Mouse (Mus musculus) hindbrain, embryonic 10.5 days (tissue): ENCODE data around the gene Coch. TPM values are rescaled to one million over a fixed set of nuclear protein-coding genes. Genes with fewer than 3 reads are reported as not detected.
"Not testable (repeated sequence)": the region's sequence is repeated elsewhere in the genome, so short reads cannot be mapped to it uniquely, and the experiment has no call there.

Experiments used
- DNase-seq: peaks from one replicate; pipeline ENCODE4 v3.0.0-alpha.2; 2017; ENCODE audit warnings: low spot score
- H3K27ac ChIP-seq: fragments of 300-500 bp; sonication (generic); 2 replicates; pipeline ENCODE4 v1.5.1; 2016; ENCODE audit warnings: mild to moderate bottlenecking, moderate library complexity
- H3K27me3 ChIP-seq: fragments of 300-500 bp; sonication (generic); 2 replicates; pipeline ENCODE4 v1.6.1; 2016; ENCODE audit warnings: mild to moderate bottlenecking; ENCODE audit not compliant: poor library complexity, insufficient read depth, severe bottlenecking
- H3K36me3 ChIP-seq: fragments of 300-500 bp; sonication (generic); 2 replicates; pipeline ENCODE4 v1.6.1; 2016; ENCODE audit warnings: mild to moderate bottlenecking, moderate library complexity
- H3K4me1 ChIP-seq: fragments of 300-500 bp; sonication (generic); replicated peaks from 2 replicates; pipeline ENCODE4 v1.6.1; 2016; ENCODE audit warnings: mild to moderate bottlenecking
- H3K4me3 ChIP-seq: fragments of 300-500 bp; sonication (generic); 2 replicates; pipeline ENCODE4 v1.5.1; 2016; ENCODE audit warnings: mild to moderate bottlenecking, moderate library complexity
- H3K9me3 ChIP-seq: fragments of 300-500 bp; sonication (generic); 2 replicates; pipeline ENCODE4 v1.6.1; 2016; ENCODE audit warnings: mild to moderate bottlenecking, moderate library complexity
- WGBS: fragments of 180-500 bp; shearing (Covaris S2); methylation state at CpG from one replicate; pipeline ENCODE4 v1.1.7; 2016; 5-methylcytosine and 5-hydroxymethylcytosine counted together
- polyA plus RNA-seq: library from polyadenylated mRNA; unstranded; fragments of >200 nt; fragmentation: Nextera tagmentation; extraction: Ambion mirVana; gene quantifications from 2 replicates; pipeline ENCODE4 v1.2.1, GENCODE M21; 2016

Coch gene
- polyA plus RNA-seq, 1 experiment from 2014 or later = 5.2 TPM

- no peak overlapping the region for H3K4me3 ChIP-seq
Observed at GRCm38 (mm10) chr12:51603306-51603705, 10.2 kb downstream of the Coch start.

GRCm38 (mm10) chr12:51606138-51606537, 13.0 kb downstream of the Coch start:
- DNase-seq = no peak
- Histone ChIP-seq H3K27ac (no peak overlapping the region), H3K27me3 (no peaks in the 10 kb centered on the region), H3K9me3 (no peaks in the 10 kb centered on the region), H3K4me3 (no peak overlapping the region), H3K4me1 (no peaks in the 10 kb centered on the region), H3K36me3 (peaks cover 76% of the 10 kb centered on the region)
- WGBS = 87% methylated on average over 4 of the region's 4 CpGs

More at GRCm38 (mm10) chr12:51603306-51603705, 10.2 kb downstream of the Coch start:
- WGBS = 96% methylated on average over 10 of the region's 10 CpGs
- H3K27ac ChIP-seq = no peak overlapping the region
- DNase-seq = no peak
- H3K36me3 ChIP-seq = peaks cover 48% of the 10 kb centered on the region
- no peaks in the 10 kb centered on the region for H3K9me3 ChIP-seq
- H3K27me3 ChIP-seq = no peaks in the 10 kb centered on the region
- no peaks in the 10 kb centered on the region for H3K4me1 ChIP-seq

- Histone ChIP-seq H3K27me3 (no peaks in the 10 kb centered on the region), H3K36me3 (peaks cover 92% of the 10 kb centered on the region), H3K27ac (no peak overlapping the region), H3K4me3 (no peak overlapping the region), H3K4me1 (no peaks in the 10 kb centered on the region), H3K9me3 (no peaks in the 10 kb centered on the region)
- DNase-seq = no peak
- WGBS = 90% methylated on average over 5 of the region's 5 CpGs
Observed at GRCm38 (mm10) chr12:51612361-51612760, 19.2 kb downstream of the Coch start.

- Histone ChIP-seq H3K4me1 (no peaks in the 10 kb centered on the region), H3K36me3 (peaks cover 73% of the 10 kb centered on the region), H3K27me3 (no peaks in the 10 kb centered on the region), H3K9me3 (no peaks in the 10 kb centered on the region), H3K27ac (no peak overlapping the region), H3K4me3 (no peak overlapping the region)
- no peak for DNase-seq
Observed at GRCm38 (mm10) chr12:51620572-51620971, 27.4 kb downstream of the Coch start.

GRCm38 (mm10) chr12:51621161-51621560, 28.0 kb downstream of the Coch start:
- Histone ChIP-seq H3K27me3 (no peaks in the 10 kb centered on the region), H3K27ac (no peak overlapping the region), H3K4me3 (no peak overlapping the region), H3K9me3 (no peaks in the 10 kb centered on the region), H3K4me1 (no peaks in the 10 kb centered on the region), H3K36me3 (peaks cover 73% of the 10 kb centered on the region)
- WGBS = 96% methylated on average over 5 of the region's 5 CpGs
- no peak for DNase-seq

- Histone ChIP-seq H3K4me1 (no peaks in the 10 kb centered on the region), H3K36me3 (peaks cover 72% of the 10 kb centered on the region), H3K9me3 (no peaks in the 10 kb centered on the region), H3K4me3 (no peak overlapping the region), H3K27me3 (no peaks in the 10 kb centered on the region), H3K27ac (no peak overlapping the region)
- no peak for DNase-seq
- 84% methylated on average over 5 of the region's 5 CpGs for WGBS
Observed at GRCm38 (mm10) chr12:51622670-51623365, 29.7 kb downstream of the Coch start.

GRCm38 (mm10) chr12:51623366-51623694, 30.2 kb downstream of the Coch start:
- DNase-seq = no peak
- Histone ChIP-seq H3K4me3 (no peak overlapping the region), H3K27me3 (no peaks in the 10 kb centered on the region), H3K36me3 (peaks cover 67% of the 10 kb centered on the region), H3K27ac (no peak overlapping the region), H3K9me3 (no peaks in the 10 kb centered on the region), H3K4me1 (no peaks in the 10 kb centered on the region)

GRCm38 (mm10) chr12:51633481-51633880, 40.3 kb downstream of the Coch start:
- Histone ChIP-seq H3K36me3 (peaks cover 11% of the 10 kb centered on the region; the same call in 1 of the 2 replicates), H3K9me3 (no peaks in the 10 kb centered on the region), H3K4me3 (no peak overlapping the region), H3K27ac (no peak overlapping the region), H3K4me1 (no peaks in the 10 kb centered on the region), H3K27me3 (no peaks in the 10 kb centered on the region)
- no peak for DNase-seq
- WGBS = 87% methylated on average over 4 of the region's 4 CpGs

- 94% methylated on average over 2 of the region's 2 CpGs for WGBS
- Histone ChIP-seq H3K9me3 (no peaks in the 10 kb centered on the region), H3K27me3 (no peaks in the 10 kb centered on the region), H3K4me3 (no peak overlapping the region), H3K4me1 (no peaks in the 10 kb centered on the region), H3K36me3 (peaks cover 17% of the 10 kb centered on the region; the same call in 1 of the 2 replicates), H3K27ac (no peak overlapping the region)
- no peak for DNase-seq
Observed at GRCm38 (mm10) chr12:51636260-51636659, 43.1 kb downstream of the Coch start.

GRCm38 (mm10) chr12:51636689-51637470, 43.7 kb downstream of the Coch start:
- H3K4me1 ChIP-seq = no peaks in the 10 kb centered on the region
- no peak overlapping the region for H3K27ac ChIP-seq
- peaks cover 21% of the 10 kb centered on the region for H3K36me3 ChIP-seq
- no peak for DNase-seq
- no peaks in the 10 kb centered on the region for H3K27me3 ChIP-seq
- H3K9me3 ChIP-seq = no peaks in the 10 kb centered on the region
- WGBS = 86% methylated on average over 2 of the region's 2 CpGs
- no peak overlapping the region for H3K4me3 ChIP-seq

GRCm38 (mm10) chr12:51641871-51642270, 48.7 kb downstream of the Coch start:
- Histone ChIP-seq H3K9me3 (no peaks in the 10 kb centered on the region), H3K4me3 (no peak overlapping the region), H3K27ac (no peak overlapping the region), H3K36me3 (peaks cover 23% of the 10 kb centered on the region), H3K27me3 (no peaks in the 10 kb centered on the region), H3K4me1 (no peaks in the 10 kb centered on the region)
- DNase-seq = no peak
- WGBS = 71% methylated on average over 6 of the region's 6 CpGs

- not testable (repeated sequence) for DNase-seq, H3K9me3 ChIP-seq, H3K27me3 ChIP-seq, H3K27ac ChIP-seq, H3K4me3 ChIP-seq, H3K4me1 ChIP-seq
- H3K36me3 ChIP-seq = peaks cover 68% of the 10 kb centered on the region
Observed at GRCm38 (mm10) chr12:51649401-51649800, 56.3 kb downstream of the Coch start.
